Mouse (Mus musculus) heart, adult 9 months (tissue): ENCODE data around the gene Wfdc11.

ENCODE experiments used
- DNase-seq, 2 experiments: peaks; one replicate each; pipeline ENCODE4 v3.0.0; 2022; ENCODE audit warnings: low spot score in 2 of 2

The Wfdc11 gene

GRCm38 (mm10) chr2:164638696-164639095 is 35.2 kb downstream of the Wfdc11 start, which contains the start of gene Wfdc16:
Wfdc16 (minus strand) TSS chr2:164638796.
- no peak for DNase-seq

- DNase-seq: no peak
Observed at GRCm38 (mm10) chr2:164635266-164635665, 38.6 kb downstream of the Wfdc11 start.

DNA sequence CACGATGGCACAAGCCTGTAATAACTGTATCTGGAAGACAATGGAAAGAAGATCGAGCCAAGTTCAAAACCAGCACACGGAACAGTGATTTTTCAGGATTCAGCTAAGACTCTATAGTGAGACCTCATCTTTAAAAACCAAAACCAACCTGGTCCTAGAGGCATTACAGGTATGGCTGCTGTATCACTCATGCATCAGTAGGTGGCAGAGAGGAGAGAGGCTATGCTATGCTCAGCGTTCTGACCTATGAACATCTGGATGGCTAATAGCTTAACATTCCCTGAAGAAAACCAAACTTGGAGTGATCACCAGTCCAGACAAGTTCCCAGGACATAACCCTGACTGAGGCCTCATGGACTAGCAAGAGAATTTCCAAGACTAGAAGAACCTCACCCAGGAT is 52.1 kb downstream of the Wfdc11 start:
- no peak for DNase-seq

- DNase-seq: no peak
Observed at GRCm38 (mm10) chr2:164619050-164619449, 54.8 kb downstream of the Wfdc11 start.

- no peak for DNase-seq
Observed at GRCm38 (mm10) chr2:164615386-164615785, 58.5 kb downstream of the Wfdc11 start.

DNA sequence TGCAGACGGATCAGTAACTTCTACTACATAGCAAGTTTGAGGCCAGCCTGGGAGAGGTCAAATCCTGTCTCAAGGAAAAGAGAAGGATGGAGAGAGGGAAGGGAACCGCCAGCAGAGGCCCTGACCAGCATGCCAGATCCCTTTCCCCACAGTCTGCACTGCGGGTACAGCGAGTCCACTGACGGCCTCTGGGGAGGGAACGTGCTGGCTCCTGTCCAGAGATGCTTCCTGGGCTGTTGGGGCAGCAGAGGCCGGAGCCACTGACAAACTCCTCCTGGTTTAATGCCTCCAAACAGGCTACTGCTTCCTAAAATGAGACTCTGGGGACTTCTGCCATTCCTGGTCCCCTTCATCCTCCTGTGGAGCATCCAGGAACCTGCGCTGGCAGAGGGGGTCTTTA is 60.4 kb downstream of the Wfdc11 start, which contains the start of the genes Wfdc6b and Wfdc8:
Gene Wfdc6b (plus strand): TSS at position 52 of the 400 bp plus-strand sequence.
Gene Wfdc8 (minus strand): TSS at position 156 of the 400 bp plus-strand sequence.
- DNase-seq: peak; percentile 14 to 47
